Mouse (Mus musculus): ENCODE measurements around the gene Galntl6. TPM values are rescaled to one million over a fixed set of nuclear protein-coding genes. Genes with fewer than 3 reads are reported as not detected.

Gene Galntl6
- polyA plus RNA-seq, 1 experiment: not detected

- Histone ChIP-seq H3K36me3 (ENCODE audit: control insufficient read depth, insufficient read depth, low read length) (no peaks in the 10 kb centered on the region), H3K27ac (ENCODE audit: control insufficient read depth, insufficient read depth, low read length) (no peak overlapping the region), H3K27me3 (ENCODE audit: control insufficient read depth, insufficient read depth, low read length) (no peaks in the 10 kb centered on the region), H3K4me1 (replicated peaks; ENCODE audit: control insufficient read depth, insufficient read depth, low read length) (no peaks in the 10 kb centered on the region), H3K4me3 (ENCODE audit: control insufficient read depth, insufficient read depth, low read length) (no peak overlapping the region)
- no peak for TF ChIP-seq POLR2A (IDR thresholded peaks at IDR 0.05; ENCODE audit: control insufficient read depth, extremely low read depth, insufficient read depth, low read length, poor library complexity)
- no peak for TF ChIP-seq CTCF (IDR thresholded peaks at IDR 0.05; ENCODE audit: borderline replicate concordance, control insufficient read depth, extremely low read depth, insufficient read depth, low read length, poor library complexity)
- WGBS: 82% methylated on average over 8 of the region's 8 CpGs
- no peak for DNase-seq
Observed at GRCm38 (mm10) chr8:58217885-58218284, 694.6 kb downstream of the Galntl6 start.

- DNase-seq: no peak
- TF ChIP-seq CTCF (IDR thresholded peaks at IDR 0.05; ENCODE audit: borderline replicate concordance, control insufficient read depth, extremely low read depth, insufficient read depth, low read length, poor library complexity): no peak
- Histone ChIP-seq H3K36me3 (ENCODE audit: control insufficient read depth, insufficient read depth, low read length) (no peaks in the 10 kb centered on the region), H3K27ac (ENCODE audit: control insufficient read depth, insufficient read depth, low read length) (no peak overlapping the region), H3K4me1 (replicated peaks; ENCODE audit: control insufficient read depth, insufficient read depth, low read length) (no peaks in the 10 kb centered on the region), H3K27me3 (ENCODE audit: control insufficient read depth, insufficient read depth, low read length) (no peaks in the 10 kb centered on the region), H3K4me3 (ENCODE audit: control insufficient read depth, insufficient read depth, low read length) (no peak overlapping the region)
- WGBS: 81% methylated on average over 1 of the region's 1 CpGs
Observed at GRCm38 (mm10) chr8:58189694-58190093, 722.7 kb downstream of the Galntl6 start.

DNA sequence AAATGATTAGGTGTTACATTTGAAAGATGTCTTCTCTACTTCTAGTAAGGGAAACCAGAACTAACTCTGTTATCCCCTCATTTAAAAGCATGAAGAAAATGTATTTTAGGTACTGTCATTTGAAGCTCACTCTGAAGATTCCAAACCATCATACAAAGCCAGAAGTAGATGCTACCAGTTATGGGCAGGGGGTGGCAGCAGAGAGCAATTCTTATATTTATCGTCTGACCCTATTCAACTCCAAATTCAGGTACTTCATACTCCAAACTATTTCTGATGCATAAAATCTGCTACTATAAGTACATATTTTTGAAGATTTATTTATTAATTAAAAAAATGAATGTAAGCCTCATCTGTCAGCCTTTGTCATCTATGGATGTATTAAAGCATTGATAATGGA is 765.5 kb downstream of the Galntl6 start:
- Histone ChIP-seq H3K4me3 (ENCODE audit: control insufficient read depth, insufficient read depth, low read length) (no peak overlapping the region), H3K27me3 (ENCODE audit: control insufficient read depth, insufficient read depth, low read length) (no peaks in the 10 kb centered on the region), H3K36me3 (ENCODE audit: control insufficient read depth, insufficient read depth, low read length) (no peaks in the 10 kb centered on the region), H3K27ac (ENCODE audit: control insufficient read depth, insufficient read depth, low read length) (no peak overlapping the region), H3K4me1 (replicated peaks; ENCODE audit: control insufficient read depth, insufficient read depth, low read length) (no peaks in the 10 kb centered on the region)
- no peak for DNase-seq
- no peak for TF ChIP-seq CTCF (IDR thresholded peaks at IDR 0.05; ENCODE audit: borderline replicate concordance, control insufficient read depth, extremely low read depth, insufficient read depth, low read length, poor library complexity)
- TF ChIP-seq POLR2A (IDR thresholded peaks at IDR 0.05; ENCODE audit: control insufficient read depth, extremely low read depth, insufficient read depth, low read length, poor library complexity): no peak
- 23% methylated on average over 1 of the region's 1 CpGs for WGBS

DNA sequence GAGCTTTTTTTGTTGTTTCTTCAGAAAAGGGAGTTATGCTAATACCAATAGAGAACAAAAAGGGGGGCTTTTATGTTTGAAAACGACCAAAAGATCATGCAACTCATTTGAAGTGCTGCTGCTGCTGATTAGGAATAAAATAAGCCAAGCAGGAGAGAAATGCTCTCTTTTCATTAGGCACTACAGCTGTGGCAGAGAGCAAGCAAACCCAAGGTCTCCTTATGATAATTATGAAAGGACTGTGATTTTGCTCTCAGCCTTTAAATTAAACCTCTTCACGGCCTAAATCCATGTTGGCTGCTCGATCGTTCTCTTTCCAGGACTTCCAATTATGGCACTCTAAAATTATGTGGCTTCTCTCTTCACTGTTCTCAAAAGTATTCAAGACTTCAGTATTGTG is 825.7 kb downstream of the Galntl6 start:
- Histone ChIP-seq H3K4me1 (replicated peaks; ENCODE audit: control insufficient read depth, insufficient read depth, low read length) (no peaks in the 10 kb centered on the region), H3K36me3 (ENCODE audit: control insufficient read depth, insufficient read depth, low read length) (no peaks in the 10 kb centered on the region), H3K27ac (ENCODE audit: control insufficient read depth, insufficient read depth, low read length) (no peak overlapping the region), H3K4me3 (ENCODE audit: control insufficient read depth, insufficient read depth, low read length) (no peak overlapping the region), H3K27me3 (ENCODE audit: control insufficient read depth, insufficient read depth, low read length) (no peaks in the 10 kb centered on the region)
- no peak for DNase-seq
- 80% methylated on average over 4 of the region's 4 CpGs for WGBS
- no peak for TF ChIP-seq POLR2A (IDR thresholded peaks at IDR 0.05; ENCODE audit: control insufficient read depth, extremely low read depth, insufficient read depth, low read length, poor library complexity)
- TF ChIP-seq CTCF (IDR thresholded peaks at IDR 0.05; ENCODE audit: borderline replicate concordance, control insufficient read depth, extremely low read depth, insufficient read depth, low read length, poor library complexity): no peak

DNA sequence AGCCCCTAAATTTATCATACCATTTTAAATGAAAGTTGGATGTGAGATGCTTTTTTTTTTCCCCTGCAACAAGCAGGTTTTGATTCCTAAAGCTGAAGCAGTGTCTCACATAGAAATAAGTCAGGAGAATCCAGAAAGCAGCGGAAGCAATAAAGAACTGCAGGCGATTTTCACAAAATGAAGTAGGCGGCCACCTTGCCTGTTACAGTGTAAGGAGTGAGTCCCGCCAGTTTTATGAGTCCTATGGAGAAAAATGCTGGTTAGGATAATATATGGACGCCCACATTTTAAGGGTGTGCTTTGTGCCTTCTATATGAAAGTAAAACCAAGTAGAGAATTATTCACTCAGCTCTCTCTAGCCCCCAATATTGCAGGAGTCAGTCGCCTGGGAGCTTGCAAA is 827.5 kb downstream of the Galntl6 start:
- TF ChIP-seq CTCF (IDR thresholded peaks at IDR 0.05; ENCODE audit: borderline replicate concordance, control insufficient read depth, extremely low read depth, insufficient read depth, low read length, poor library complexity) (no peak), POLR2A (IDR thresholded peaks at IDR 0.05; ENCODE audit: control insufficient read depth, extremely low read depth, insufficient read depth, low read length, poor library complexity) (no peak)
- no peaks in the 10 kb centered on the region for H3K4me1 ChIP-seq (replicated peaks; ENCODE audit: control insufficient read depth, insufficient read depth, low read length)
- no peak overlapping the region for H3K27ac ChIP-seq (ENCODE audit: control insufficient read depth, insufficient read depth, low read length)
- no peaks in the 10 kb centered on the region for H3K27me3 ChIP-seq (ENCODE audit: control insufficient read depth, insufficient read depth, low read length)
- no peak for DNase-seq
- H3K36me3 ChIP-seq (ENCODE audit: control insufficient read depth, insufficient read depth, low read length): no peaks in the 10 kb centered on the region
- H3K4me3 ChIP-seq (ENCODE audit: control insufficient read depth, insufficient read depth, low read length): no peak overlapping the region
- 91% methylated on average over 6 of the region's 6 CpGs for WGBS

DNA sequence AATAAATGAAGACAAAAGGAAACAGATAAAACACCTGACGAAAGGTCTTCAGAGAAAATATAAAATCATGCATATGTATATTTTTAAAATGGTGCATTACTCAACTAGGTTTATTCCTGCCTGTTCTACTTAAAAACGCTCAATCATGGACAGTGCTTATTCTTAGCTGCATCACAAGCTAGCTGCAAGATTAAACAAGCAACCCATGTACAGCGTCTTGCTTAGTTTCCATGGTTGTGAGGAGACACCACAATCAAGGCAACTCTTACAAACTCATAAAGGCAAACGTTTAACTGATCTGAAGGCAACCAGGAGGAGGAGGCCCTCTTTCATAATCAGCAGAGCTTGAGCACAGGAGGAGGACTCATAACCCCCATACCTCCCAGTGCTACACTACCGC is 830.7 kb downstream of the Galntl6 start:
- WGBS: 81% methylated on average over 5 of the region's 5 CpGs

GRCm38 (mm10) chr8:58074611-58075010 is 837.8 kb downstream of the Galntl6 start:
- Histone ChIP-seq H3K4me3 (ENCODE audit: control insufficient read depth, insufficient read depth, low read length) (no peak overlapping the region), H3K27ac (ENCODE audit: control insufficient read depth, insufficient read depth, low read length) (no peak overlapping the region), H3K36me3 (ENCODE audit: control insufficient read depth, insufficient read depth, low read length) (no peaks in the 10 kb centered on the region), H3K4me1 (replicated peaks; ENCODE audit: control insufficient read depth, insufficient read depth, low read length) (no peaks in the 10 kb centered on the region), H3K27me3 (ENCODE audit: control insufficient read depth, insufficient read depth, low read length) (no peaks in the 10 kb centered on the region)
- 93% methylated on average over 4 of the region's 4 CpGs for WGBS
- DNase-seq: no peak
- TF ChIP-seq CTCF (IDR thresholded peaks at IDR 0.05; ENCODE audit: borderline replicate concordance, control insufficient read depth, extremely low read depth, insufficient read depth, low read length, poor library complexity): no peak
- no peak for TF ChIP-seq POLR2A (IDR thresholded peaks at IDR 0.05; ENCODE audit: control insufficient read depth, extremely low read depth, insufficient read depth, low read length, poor library complexity)

More for the DNA sequence above, 830.7 kb downstream of the Galntl6 start:
- no peak overlapping the region for H3K4me3 ChIP-seq (ENCODE audit: control insufficient read depth, insufficient read depth, low read length)
- no peak for DNase-seq
- H3K4me1 ChIP-seq (replicated peaks; ENCODE audit: control insufficient read depth, insufficient read depth, low read length): no peaks in the 10 kb centered on the region
- TF ChIP-seq CTCF (IDR thresholded peaks at IDR 0.05; ENCODE audit: borderline replicate concordance, control insufficient read depth, extremely low read depth, insufficient read depth, low read length, poor library complexity): no peak
- no peak for TF ChIP-seq POLR2A (IDR thresholded peaks at IDR 0.05; ENCODE audit: control insufficient read depth, extremely low read depth, insufficient read depth, low read length, poor library complexity)
- H3K27ac ChIP-seq (ENCODE audit: control insufficient read depth, insufficient read depth, low read length): no peak overlapping the region
- no peaks in the 10 kb centered on the region for H3K36me3 ChIP-seq (ENCODE audit: control insufficient read depth, insufficient read depth, low read length)
- H3K27me3 ChIP-seq (ENCODE audit: control insufficient read depth, insufficient read depth, low read length): no peaks in the 10 kb centered on the region

Measured in thymus, adult 2 months (tissue).